Mouse (Mus musculus) myocyte (in vitro differentiated cells): ENCODE data around the gene Fgf18.

Experiments
- POLR2A ChIP-seq: IDR thresholded peaks from one replicate; pipeline ENCODE4 v1.6.1; 2011; ENCODE audit warnings: low read depth, mild to moderate bottlenecking, control low read depth, moderate library complexity; ENCODE audit not compliant: insufficient read length
- USF1 ChIP-seq: IDR thresholded peaks from one replicate; pipeline ENCODE4 v1.6.1; 2011; ENCODE audit warnings: low read depth, mild to moderate bottlenecking, control low read depth, moderate library complexity

- TF ChIP-seq USF1 (no peak), POLR2A (no peak)
Observed at GRCm38 (mm10) chr11:33110111-33110510, 37.1 kb downstream of the Fgf18 start.
